Mouse (Mus musculus) forebrain, embryonic 11.5 days (tissue): ENCODE data around the gene Slc43a1. TPM values are rescaled to one million over a fixed set of nuclear protein-coding genes. Genes with fewer than 3 reads are reported as not detected.

Source experiments
- ATAC-seq: fragments of 200-750 bp; cut with Nextera tagmentation; replicated peaks from 2 replicates; pipeline ENCODE4 v1.8.0; 2017; ENCODE audit warnings: moderate TSS enrichment; ENCODE audit not compliant: low FRiP score
- DNase-seq: peaks from one replicate; pipeline ENCODE4 v3.0.0-alpha.2; 2017; ENCODE audit warnings: low spot score
- H3K27ac ChIP-seq: fragments of 300-500 bp; sonication (generic); 2 replicates; pipeline ENCODE4 v1.5.1; 2014; ENCODE audit warnings: low read depth, low read length
- H3K27me3 ChIP-seq: fragments of 300-500 bp; sonication (generic); 2 replicates; pipeline ENCODE4 v1.6.1; 2014; ENCODE audit warnings: mild to moderate bottlenecking, low read length, mixed read lengths; ENCODE audit not compliant: control insufficient read depth, insufficient read depth
- H3K36me3 ChIP-seq: fragments of 300-500 bp; sonication (generic); 2 replicates; pipeline ENCODE4 v1.6.1; 2014; ENCODE audit warnings: mild to moderate bottlenecking, low read length, moderate library complexity, mixed read lengths; ENCODE audit not compliant: control insufficient read depth, insufficient read depth
- H3K4me1 ChIP-seq: fragments of 300-500 bp; sonication (generic); replicated peaks from 2 replicates; pipeline ENCODE4 v1.6.1; 2014; ENCODE audit warnings: low read length, mixed read lengths; ENCODE audit not compliant: control insufficient read depth, insufficient read depth
- H3K4me2 ChIP-seq: fragments of 300-500 bp; sonication (generic); 2 replicates; pipeline ENCODE4 v1.6.1; 2014; ENCODE audit warnings: low read depth, mild to moderate bottlenecking, low read length, moderate library complexity, mixed read lengths; ENCODE audit not compliant: severe bottlenecking
- H3K4me3 ChIP-seq: fragments of 300-500 bp; sonication (generic); 2 replicates; pipeline ENCODE4 v1.5.1; 2014; ENCODE audit warnings: low read depth, low read length
- H3K9ac ChIP-seq: fragments of 300-500 bp; sonication (generic); 2 replicates; pipeline ENCODE4 v1.6.1; 2014; ENCODE audit warnings: low read length
- H3K9me3 ChIP-seq: fragments of 300-500 bp; sonication (generic); 2 replicates; pipeline ENCODE4 v1.6.1; 2016; ENCODE audit warnings: low read length, mixed read lengths; ENCODE audit not compliant: control insufficient read depth
- WGBS: fragments of 180-500 bp; shearing (Covaris S2); extraction: QIAGEN DNeasy Blood & Tissue Kit; methylation state at CpG from one replicate; pipeline ENCODE4 v1.1.7; 2014; 5-methylcytosine and 5-hydroxymethylcytosine counted together
- polyA plus RNA-seq: library from polyadenylated mRNA; unstranded; fragments of >200 nt; fragmentation: Nextera tagmentation; extraction: Ambion mirVana; gene quantifications from 2 replicates; pipeline ENCODE4 v1.2.1, GENCODE M21; 2014

The Slc43a1 gene
- polyA plus RNA-seq, 1 experiment from 2014 or later, result 22.0 TPM

DNA sequence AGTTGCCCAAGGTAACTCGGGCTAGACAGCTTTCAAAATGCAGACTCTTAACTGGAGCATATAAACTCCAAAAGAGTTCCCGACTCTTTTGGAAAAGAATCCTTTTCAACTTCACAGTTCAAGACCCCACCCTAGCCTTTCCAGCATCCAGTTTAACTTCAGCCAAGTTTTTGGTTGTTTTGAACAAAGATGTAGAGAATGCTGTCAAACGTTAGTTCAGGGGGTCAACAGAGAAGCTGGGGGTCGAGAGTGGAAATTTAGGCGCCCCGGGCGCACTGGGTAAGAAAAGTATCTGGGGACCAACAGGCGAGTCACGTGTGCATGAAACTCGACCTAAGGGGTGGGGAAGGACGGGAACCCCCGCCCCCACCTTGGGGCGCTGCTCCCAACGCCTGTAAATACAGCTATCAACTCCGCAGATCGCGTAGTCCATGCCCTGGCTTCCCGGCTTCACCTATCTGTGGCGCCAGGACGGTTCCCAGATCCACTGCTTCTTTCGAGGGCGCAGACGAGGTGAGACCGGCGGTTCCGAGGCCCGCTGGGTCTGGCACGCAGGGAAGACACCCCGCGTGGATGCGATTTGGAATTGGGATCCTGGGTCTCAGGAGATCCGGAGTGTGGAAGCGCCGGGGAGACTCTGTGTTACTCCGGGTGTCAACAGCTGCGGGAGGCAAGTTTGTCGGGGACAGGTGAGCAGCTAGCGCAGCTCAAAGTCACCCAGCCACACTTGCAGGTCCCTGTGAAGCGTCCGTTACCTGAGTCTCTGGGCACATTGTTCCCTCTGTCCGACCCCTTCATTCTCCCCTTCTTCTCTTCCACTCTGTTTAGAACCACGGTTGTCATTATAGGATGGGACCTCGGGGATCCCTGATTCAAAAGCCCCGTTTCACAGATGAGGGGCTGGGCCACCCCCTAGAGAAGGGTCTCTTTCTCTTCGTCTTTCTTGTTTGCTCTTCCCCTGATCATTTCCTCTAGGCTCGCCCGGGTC, 637 bp downstream of the Slc43a1 start:
- Histone ChIP-seq H3K4me2 (peak overlapping the region; percentile 96), H3K4me3 (peak overlapping the region; percentile 68), H3K4me1 (peaks cover 7% of the 10 kb centered on the region; the same call in 1 of the 2 replicates), H3K27me3 (peaks cover 5% of the 10 kb centered on the region; the same call in 1 of the 2 replicates), H3K36me3 (no peaks in the 10 kb centered on the region), H3K9me3 (no peaks in the 10 kb centered on the region), H3K27ac (peak overlapping the region; percentile 74), H3K9ac (peak overlapping the region; percentile 89)
- ATAC-seq, result peak; percentile 31
- 1% methylated on average over 47 of the region's 47 CpGs for WGBS
- DNase-seq, result peak; percentile 73

- under 1% methylated on average over 54 of the region's 54 CpGs for WGBS
- Histone ChIP-seq H3K4me1 (peaks cover 7% of the 10 kb centered on the region; the same call in 1 of the 2 replicates), H3K9me3 (no peaks in the 10 kb centered on the region), H3K4me3 (peak overlapping the region; percentile 68), H3K27me3 (peaks cover 5% of the 10 kb centered on the region; the same call in 1 of the 2 replicates), H3K4me2 (peak overlapping the region; percentile 96), H3K27ac (peak overlapping the region; percentile 74), H3K36me3 (no peaks in the 10 kb centered on the region), H3K9ac (peak overlapping the region; percentile 89)
- DNase-seq, result peak; percentile 90
- ATAC-seq, result peak; percentile 89
Observed at GRCm38 (mm10) chr2:84840016-84840747, 1.5 kb downstream of the Slc43a1 start.

GRCm38 (mm10) chr2:84840748-84841563, 2.3 kb downstream of the Slc43a1 start:
- DNase-seq, result no peak
- WGBS, result 6% methylated on average over 17 of the region's 17 CpGs
- peaks cover 7% of the 10 kb centered on the region; the same call in 1 of the 2 replicates for H3K4me1 ChIP-seq
- H3K36me3 ChIP-seq, result no peaks in the 10 kb centered on the region
- peak overlapping the region; percentile 68 for H3K4me3 ChIP-seq
- peak overlapping the region; percentile 96 for H3K4me2 ChIP-seq
- no peak; the same call in 1 of the 2 replicates for ATAC-seq
- H3K9me3 ChIP-seq, result no peaks in the 10 kb centered on the region
- H3K27ac ChIP-seq, result peak overlapping the region; percentile 74
- H3K27me3 ChIP-seq, result peaks cover 5% of the 10 kb centered on the region; the same call in 1 of the 2 replicates
- peak overlapping the region; percentile 89 for H3K9ac ChIP-seq

DNA sequence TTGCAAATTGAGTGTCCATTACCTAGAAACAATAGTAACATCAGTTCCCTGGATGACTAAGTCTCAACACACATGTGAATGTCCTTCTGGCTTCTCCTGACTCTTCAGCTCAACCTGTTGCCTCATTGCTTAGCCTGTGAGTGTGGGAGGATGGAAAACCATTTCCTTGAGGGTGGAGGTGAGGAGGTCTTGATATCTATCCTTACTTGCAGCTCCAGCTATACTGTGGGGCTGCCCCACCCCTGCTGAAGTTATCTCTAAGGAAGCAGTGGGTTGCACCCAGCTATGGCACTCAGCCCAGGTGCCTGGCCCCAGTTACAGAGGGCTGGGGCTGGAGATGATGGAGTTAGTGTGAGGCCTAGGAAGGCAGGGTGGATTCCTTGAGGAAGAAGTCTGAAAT, 3.3 kb downstream of the Slc43a1 start:
- peaks cover 7% of the 10 kb centered on the region; the same call in 1 of the 2 replicates for H3K4me1 ChIP-seq
- no peaks in the 10 kb centered on the region for H3K9me3 ChIP-seq
- H3K27me3 ChIP-seq, result peaks cover 5% of the 10 kb centered on the region; the same call in 1 of the 2 replicates
- H3K27ac ChIP-seq, result no peak overlapping the region
- peak overlapping the region; percentile 68; the same call in 1 of the 2 replicates for H3K4me3 ChIP-seq
- DNase-seq (no peak), ATAC-seq (no peak)
- peak overlapping the region; percentile 96 for H3K4me2 ChIP-seq
- H3K36me3 ChIP-seq, result no peaks in the 10 kb centered on the region
- no peak overlapping the region for H3K9ac ChIP-seq

DNA sequence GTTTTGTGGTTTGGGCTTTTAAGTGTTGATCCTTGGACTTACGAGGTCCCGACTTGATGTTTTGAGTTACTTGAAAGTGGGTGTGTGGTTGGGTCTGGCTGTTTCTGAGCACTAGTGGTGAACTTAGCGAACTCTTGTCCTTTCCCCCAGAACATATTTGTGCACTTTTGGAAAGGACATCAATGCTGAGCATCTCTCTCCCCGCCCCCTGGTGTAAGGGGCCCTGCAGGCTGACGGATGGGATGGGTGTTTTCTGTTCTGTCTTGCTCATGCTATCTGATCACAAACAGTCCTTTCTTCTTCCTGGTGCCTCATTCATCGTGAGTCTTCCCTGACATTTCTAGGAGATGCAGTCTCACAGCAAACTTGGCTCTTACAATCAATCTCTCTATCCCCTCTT, 5.0 kb downstream of the Slc43a1 start:
- H3K4me2 ChIP-seq, result no peak overlapping the region
- H3K36me3 ChIP-seq, result no peaks in the 10 kb centered on the region
- ATAC-seq (no peak), DNase-seq (no peak)
- H3K4me1 ChIP-seq, result peaks cover 7% of the 10 kb centered on the region; the same call in 1 of the 2 replicates
- H3K27ac ChIP-seq, result no peak overlapping the region
- H3K27me3 ChIP-seq, result no peaks in the 10 kb centered on the region; the same call in 1 of the 2 replicates
- no peak overlapping the region for H3K4me3 ChIP-seq
- H3K9me3 ChIP-seq, result no peaks in the 10 kb centered on the region
- WGBS, result 88% methylated on average over 6 of the region's 6 CpGs
- H3K9ac ChIP-seq, result no peak overlapping the region

GRCm38 (mm10) chr2:84845226-84845625, 6.6 kb downstream of the Slc43a1 start:
- Histone ChIP-seq H3K4me1 (peaks cover 3% of the 10 kb centered on the region; the same call in 1 of the 2 replicates), H3K27me3 (no peaks in the 10 kb centered on the region), H3K9ac (no peak overlapping the region), H3K36me3 (no peaks in the 10 kb centered on the region), H3K9me3 (no peaks in the 10 kb centered on the region), H3K27ac (no peak overlapping the region), H3K4me3 (no peak overlapping the region), H3K4me2 (no peak overlapping the region)
- ATAC-seq (no peak), DNase-seq (no peak)
- 82% methylated on average over 1 of the region's 1 CpGs for WGBS

DNA sequence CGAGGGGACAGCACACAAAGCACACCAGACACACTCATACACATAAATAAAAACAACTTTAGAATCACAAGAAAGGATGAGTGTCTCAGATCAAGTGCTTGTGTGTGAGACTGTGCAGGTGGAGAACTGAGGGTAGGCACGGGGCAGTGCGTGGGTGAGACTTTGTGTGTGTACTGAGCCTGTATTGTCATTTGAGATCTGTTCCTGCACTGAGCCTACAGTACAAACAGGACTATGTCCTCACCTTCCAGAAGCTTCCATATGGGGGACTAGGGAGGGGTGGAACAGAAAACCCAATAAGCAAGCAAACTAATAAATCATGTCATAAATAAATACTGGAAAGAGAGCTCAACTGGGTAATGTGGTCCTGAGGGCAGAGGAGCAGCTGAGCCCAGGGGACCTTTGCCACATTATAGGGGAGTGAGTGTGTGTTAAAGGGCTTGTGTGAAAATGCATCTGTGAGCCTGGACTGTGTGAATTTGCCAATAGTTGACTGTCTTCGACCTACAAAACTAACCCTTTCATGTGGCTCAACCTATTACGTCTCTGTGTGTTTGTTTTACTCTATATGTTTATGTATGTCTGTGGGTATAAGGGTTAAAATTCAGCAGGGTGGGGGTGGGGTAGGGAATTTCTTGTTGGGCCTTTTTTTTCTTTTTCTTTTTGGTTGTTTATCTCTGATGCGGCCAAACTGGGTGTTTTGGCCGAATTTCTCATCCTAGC, 11.9 kb downstream of the Slc43a1 start:
- H3K9ac ChIP-seq, result no peak overlapping the region
- no peaks in the 10 kb centered on the region for H3K27me3 ChIP-seq
- no peak for ATAC-seq
- peaks cover 4% of the 10 kb centered on the region for H3K4me1 ChIP-seq
- H3K4me2 ChIP-seq, result no peak overlapping the region
- H3K9me3 ChIP-seq, result no peaks in the 10 kb centered on the region
- no peak overlapping the region for H3K27ac ChIP-seq
- H3K36me3 ChIP-seq, result no peaks in the 10 kb centered on the region; the same call in 1 of the 2 replicates
- 63% methylated on average over 7 of the region's 7 CpGs for WGBS
- no peak overlapping the region for H3K4me3 ChIP-seq
- no peak for DNase-seq
